Mouse (Mus musculus) cerebellum, adult (tissue): ENCODE data around the gene Ccdc157.

ENCODE experiments used
- ATAC-seq: cut with Nextera tagmentation; 2 replicates; pipeline ENCODE4 v1.9.2; 2017; ENCODE audit warnings: mild to moderate bottlenecking, moderate library complexity, mixed read lengths; ENCODE audit not compliant: insufficient number of reproducible peaks, low FRiP score, low TSS enrichment

Ccdc157 gene

DNA sequence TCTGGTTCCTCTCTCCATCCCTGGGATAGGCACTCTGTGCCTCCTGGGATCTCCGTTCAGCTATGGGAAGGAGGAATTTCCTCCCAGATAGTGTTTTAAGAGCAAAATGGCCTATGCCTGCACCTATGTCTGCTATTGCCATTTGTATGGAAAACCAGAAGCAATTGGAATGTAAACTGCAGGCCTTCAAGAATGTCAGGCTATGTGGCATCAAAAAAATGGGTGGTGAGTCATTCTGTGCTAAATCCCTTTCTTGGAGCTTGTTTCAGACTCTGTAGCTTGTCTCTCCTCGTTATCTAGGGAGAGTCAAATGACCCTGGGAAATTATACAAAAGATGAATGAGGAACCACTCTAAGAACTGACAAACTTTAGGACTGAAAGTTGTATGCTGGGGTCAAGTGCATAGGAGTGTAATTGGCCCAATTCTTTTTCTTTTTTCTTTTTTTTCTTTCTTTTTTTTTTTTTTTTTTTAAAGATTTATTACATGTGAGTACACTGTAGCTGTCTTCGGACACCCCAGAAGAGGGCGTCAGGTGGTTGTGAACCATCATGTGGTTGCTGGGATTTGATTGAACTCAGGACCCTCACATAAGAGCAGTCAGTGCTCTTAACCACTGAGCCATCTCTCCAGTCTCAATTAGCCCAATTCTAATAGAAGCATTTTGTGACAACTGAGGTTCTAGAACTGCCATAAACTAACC is 24.3 kb upstream of the Ccdc157 start:
- ATAC-seq: no peak

- ATAC-seq: no peak
Observed at GRCm38 (mm10) chr11:4183511-4183910, 23.4 kb upstream of the Ccdc157 start.

GRCm38 (mm10) chr11:4182061-4182460 is 22.0 kb upstream of the Ccdc157 start:
- ATAC-seq: no peak

DNA sequence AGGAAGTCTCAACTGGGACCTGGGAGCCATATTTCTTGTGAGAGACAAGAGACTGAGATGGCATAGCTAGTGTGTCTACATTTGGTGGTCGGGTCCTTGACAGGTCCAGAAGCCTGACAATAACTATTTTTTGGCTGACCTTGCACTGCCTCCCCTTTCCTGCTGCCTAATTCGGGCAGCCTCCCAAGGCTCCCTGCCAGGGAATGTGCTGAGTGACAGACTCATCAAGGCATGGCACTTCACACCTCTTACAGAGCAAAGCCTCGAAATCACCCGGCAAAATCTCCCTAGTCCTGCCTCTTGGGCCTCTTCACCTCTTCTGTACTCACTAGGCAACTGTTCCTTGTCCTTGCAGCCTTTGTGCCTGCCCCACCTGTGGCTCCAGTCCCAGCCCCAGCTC is 17.6 kb upstream of the Ccdc157 start:
- no peak for ATAC-seq

GRCm38 (mm10) chr11:4174586-4174985 is 14.5 kb upstream of the Ccdc157 start:
- ATAC-seq: no peak

DNA sequence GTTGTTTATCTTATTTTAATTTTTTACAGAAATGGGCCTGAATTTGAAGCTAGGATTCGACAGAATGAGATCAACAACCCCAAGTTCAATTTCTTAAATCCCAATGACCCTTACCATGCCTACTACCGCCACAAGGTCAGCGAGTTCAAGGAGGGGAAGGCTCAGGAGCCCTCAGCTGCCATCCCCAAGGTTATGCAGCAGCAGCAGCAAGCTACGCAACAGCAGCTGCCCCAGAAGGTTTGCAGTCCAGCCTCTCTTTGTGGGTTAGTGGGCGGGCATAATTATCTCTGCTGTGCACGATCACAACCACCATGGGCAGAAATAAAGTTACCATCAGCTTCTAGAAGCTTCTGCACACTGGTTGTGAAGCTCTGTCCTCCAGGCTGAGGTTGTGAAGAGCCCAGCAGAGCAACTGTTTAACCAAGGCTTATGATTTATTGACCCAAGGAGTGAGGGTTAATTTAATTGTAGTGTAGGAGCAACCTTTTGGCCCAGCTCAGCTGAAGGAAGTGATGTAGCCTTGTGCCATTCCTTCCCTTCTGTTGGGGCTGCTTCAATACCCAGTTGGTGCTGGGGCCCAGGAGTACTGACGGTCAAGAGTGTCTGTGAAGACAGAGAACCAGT is 6.5 kb upstream of the Ccdc157 start:
- ATAC-seq: no peak

DNA sequence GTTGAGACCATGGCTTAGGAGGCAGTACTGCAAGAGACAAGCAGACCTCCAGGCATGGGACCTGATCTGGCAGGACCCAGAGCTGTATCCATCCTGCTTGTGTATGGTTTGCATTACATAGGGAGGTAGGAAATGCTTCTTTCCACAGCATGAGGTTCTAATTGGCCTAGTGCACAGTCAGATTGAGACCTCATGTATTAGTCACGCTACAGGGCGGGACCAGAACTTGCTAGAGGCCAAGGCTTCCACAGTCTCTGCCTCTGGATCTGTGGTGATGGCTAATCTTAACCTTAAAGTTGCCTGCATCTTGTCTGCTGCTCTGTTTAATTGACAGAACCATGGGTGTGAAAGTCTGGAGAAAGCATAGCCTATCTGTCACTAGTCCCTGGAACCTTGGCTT is 4.6 kb upstream of the Ccdc157 start:
- no peak for ATAC-seq

- ATAC-seq: no peak
Observed at GRCm38 (mm10) chr11:4160758-4161480, 826 bp upstream of the Ccdc157 start.

GRCm38 (mm10) chr11:4158676-4159075 is 1.4 kb downstream of the Ccdc157 start:
- no peak for ATAC-seq

- ATAC-seq: no peak
Observed at GRCm38 (mm10) chr11:4155641-4156040, 4.5 kb downstream of the Ccdc157 start.

- no peak for ATAC-seq
Observed at GRCm38 (mm10) chr11:4153694-4154093, 6.4 kb downstream of the Ccdc157 start.

DNA sequence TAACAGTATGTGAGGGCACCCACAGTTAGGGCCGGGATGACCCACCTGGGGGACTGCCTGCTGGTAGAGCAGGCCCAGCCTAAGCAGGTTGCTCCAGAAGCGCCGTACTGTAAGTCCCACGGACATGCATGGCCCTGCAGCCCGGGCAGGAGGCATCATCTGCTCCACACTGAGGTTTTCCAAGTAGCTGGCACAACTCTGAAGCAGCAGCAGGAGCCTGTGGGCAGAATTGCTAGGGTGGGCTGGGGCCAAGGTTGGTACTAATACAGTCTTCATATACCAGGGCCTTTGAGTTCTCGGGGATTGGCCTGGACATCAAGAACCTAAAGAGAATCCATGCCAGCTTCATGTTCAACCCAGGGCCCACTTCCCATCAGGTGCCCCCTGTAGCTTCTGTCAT is 10.2 kb downstream of the Ccdc157 start:
- ATAC-seq: no peak

- no peak for ATAC-seq
Observed at GRCm38 (mm10) chr11:4148536-4149156, 11.4 kb downstream of the Ccdc157 start.

DNA sequence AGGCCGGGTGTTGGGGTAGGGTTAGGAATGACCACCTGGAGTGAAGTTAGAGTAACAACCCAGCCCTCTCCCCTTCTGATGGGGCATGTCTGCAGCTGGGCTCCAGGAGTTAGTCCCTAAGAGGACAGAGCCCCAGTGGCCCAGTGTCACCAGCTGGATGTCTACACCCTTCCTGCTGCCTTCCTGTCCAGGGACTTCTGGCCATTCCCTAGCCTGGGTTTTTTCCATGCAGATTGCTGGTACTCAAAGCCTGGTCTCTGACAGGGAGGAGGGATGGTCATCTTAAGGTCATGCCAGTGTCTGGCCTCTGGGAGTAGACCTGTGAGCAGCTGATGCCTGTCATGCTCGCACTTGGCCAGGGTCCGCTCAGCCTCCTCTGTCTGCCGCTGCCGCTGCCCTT is 12.0 kb downstream of the Ccdc157 start:
- no peak for ATAC-seq

GRCm38 (mm10) chr11:4147098-4147497 is 13.0 kb downstream of the Ccdc157 start:
- no peak for ATAC-seq

- no peak for ATAC-seq
Observed at GRCm38 (mm10) chr11:4146381-4146780, 13.7 kb downstream of the Ccdc157 start.

- no peak for ATAC-seq
Observed at GRCm38 (mm10) chr11:4143281-4144062, 16.6 kb downstream of the Ccdc157 start.

GRCm38 (mm10) chr11:4142352-4142751 is 17.7 kb downstream of the Ccdc157 start:
- ATAC-seq: no peak

GRCm38 (mm10) chr11:4141505-4141904 is 18.6 kb downstream of the Ccdc157 start:
- ATAC-seq: no peak

DNA sequence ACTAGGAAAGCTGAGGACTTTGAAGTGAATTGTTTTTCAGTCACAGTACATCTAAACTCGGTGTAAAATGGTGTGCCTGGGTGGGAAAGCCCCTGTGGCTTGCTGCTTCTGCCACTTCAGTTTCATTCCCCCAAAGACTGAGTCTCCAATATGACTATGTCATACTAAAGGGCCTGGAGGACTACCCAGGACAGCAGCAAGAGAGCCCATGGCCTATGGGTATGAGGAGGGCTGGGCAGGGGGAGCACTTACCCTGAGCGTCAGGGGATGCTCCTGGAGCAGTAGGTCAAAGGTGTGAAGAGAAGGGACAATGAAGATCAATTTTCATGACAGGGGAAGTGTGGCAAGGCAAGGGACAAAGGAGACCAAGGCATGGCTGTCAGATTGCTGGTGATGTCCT is 21.1 kb downstream of the Ccdc157 start:
- no peak for ATAC-seq
